Mouse (Mus musculus): ENCODE data around the gene Lsm2. TPM values are rescaled to one million over a fixed set of nuclear protein-coding genes. Genes with fewer than 3 reads are reported as not detected.
"Not testable (repeated sequence)": the region's sequence is repeated elsewhere in the genome, so short reads cannot be mapped to it uniquely, and the experiment has no call there.

Gene Lsm2
- polyA plus RNA-seq, 1 experiment from 2014 or later = 265 TPM

GRCm38 (mm10) chr17:34994751-34995150, 13.1 kb downstream of the Lsm2 start:
- TF ChIP-seq CTCF (IDR thresholded peaks at IDR 0.05; ENCODE audit: low read depth) = no peak
- Histone ChIP-seq H3K4me1 (ENCODE audit: insufficient read depth) (peaks cover 13% of the 10 kb centered on the region; the same call in 1 of the 2 replicates), H3K4me3 (ENCODE audit: low read depth, low read length) (no peak overlapping the region), H3K9me3 (ENCODE audit: low read depth, low read length) (no peaks in the 10 kb centered on the region), H3K9ac (no peak overlapping the region), H3K4me2 (no peak overlapping the region), H3K27ac (ENCODE audit: low read depth) (no peak overlapping the region), H3K36me3 (ENCODE audit: insufficient read depth) (peaks cover 43% of the 10 kb centered on the region), H3K27me3 (ENCODE audit: insufficient read depth, low read length) (no peaks in the 10 kb centered on the region)
- ATAC-seq (ENCODE audit: insufficient read depth) (no peak), DNase-seq (no peak)

GRCm38 (mm10) chr17:34995192-34995591, 13.5 kb downstream of the Lsm2 start:
- H3K4me2 ChIP-seq; H3K9me3 ChIP-seq (ENCODE audit: low read depth, low read length); ATAC-seq (ENCODE audit: insufficient read depth); H3K9ac ChIP-seq; H3K4me3 ChIP-seq (ENCODE audit: low read depth, low read length); H3K27ac ChIP-seq (ENCODE audit: low read depth); DNase-seq; H3K27me3 ChIP-seq (ENCODE audit: insufficient read depth, low read length): not testable (repeated sequence)
- Histone ChIP-seq H3K4me1 (ENCODE audit: insufficient read depth) (peaks cover 13% of the 10 kb centered on the region; the same call in 1 of the 2 replicates), H3K36me3 (ENCODE audit: insufficient read depth) (peaks cover 41% of the 10 kb centered on the region)
- 89% methylated on average over 4 of the region's 4 CpGs for WGBS

- H3K9ac ChIP-seq; H3K27me3 ChIP-seq (ENCODE audit: insufficient read depth, low read length); H3K4me2 ChIP-seq; H3K4me3 ChIP-seq (ENCODE audit: low read depth, low read length); H3K27ac ChIP-seq (ENCODE audit: low read depth); H3K9me3 ChIP-seq (ENCODE audit: low read depth, low read length); ATAC-seq (ENCODE audit: insufficient read depth); DNase-seq: not testable (repeated sequence)
- Histone ChIP-seq H3K4me1 (ENCODE audit: insufficient read depth) (peaks cover 13% of the 10 kb centered on the region; the same call in 1 of the 2 replicates), H3K36me3 (ENCODE audit: insufficient read depth) (peaks cover 34% of the 10 kb centered on the region)
- 94% methylated on average over 4 of the region's 4 CpGs for WGBS
These were observed 14.3 kb downstream of the Lsm2 start for GRCm38 (mm10) chr17:34995927-34996326.

GRCm38 (mm10) chr17:34996411-34997141, 14.9 kb downstream of the Lsm2 start:
- no peak overlapping the region for H3K27ac ChIP-seq (ENCODE audit: low read depth)
- no peak overlapping the region for H3K9ac ChIP-seq
- H3K9me3 ChIP-seq (ENCODE audit: low read depth, low read length) = no peaks in the 10 kb centered on the region
- 87% methylated on average over 12 of the region's 14 CpGs for WGBS
- H3K27me3 ChIP-seq (ENCODE audit: insufficient read depth, low read length) = no peaks in the 10 kb centered on the region
- H3K4me2 ChIP-seq = peak overlapping the region; percentile 96
- no peak for DNase-seq
- 0 out of 2 replicates have a peak overlapping the region, but pooled peaks have one; percentile 6 for H3K4me3 ChIP-seq (ENCODE audit: low read depth, low read length)
- ATAC-seq (ENCODE audit: insufficient read depth) = no peak
- peaks cover 13% of the 10 kb centered on the region; the same call in 1 of the 2 replicates for H3K4me1 ChIP-seq (ENCODE audit: insufficient read depth)
- H3K36me3 ChIP-seq (ENCODE audit: insufficient read depth) = peaks cover 29% of the 10 kb centered on the region
- no peak for TF ChIP-seq CTCF (IDR thresholded peaks at IDR 0.05; ENCODE audit: low read depth)

- H3K9ac ChIP-seq = no peak overlapping the region
- WGBS = 86% methylated on average over 5 of the region's 5 CpGs
These were observed 15.5 kb downstream of the Lsm2 start for GRCm38 (mm10) chr17:34997142-34997483.

GRCm38 (mm10) chr17:34998526-34999430, 17.1 kb downstream of the Lsm2 start:
- H3K4me3 ChIP-seq (ENCODE audit: low read depth, low read length) = peak overlapping the region; percentile 92
- no peak overlapping the region for H3K27ac ChIP-seq (ENCODE audit: low read depth)
- peaks cover 33% of the 10 kb centered on the region for H3K36me3 ChIP-seq (ENCODE audit: insufficient read depth)
- peaks cover 23% of the 10 kb centered on the region for H3K4me1 ChIP-seq (ENCODE audit: insufficient read depth)
- H3K27me3 ChIP-seq (ENCODE audit: insufficient read depth, low read length) = no peaks in the 10 kb centered on the region
- H3K4me2 ChIP-seq = peak overlapping the region; percentile 96
- H3K9me3 ChIP-seq (ENCODE audit: low read depth, low read length) = no peaks in the 10 kb centered on the region
- DNase-seq (no peak), ATAC-seq (ENCODE audit: insufficient read depth) (no peak)
- H3K9ac ChIP-seq = peak overlapping the region; percentile 80
- whole genome bisulfite sequencing = 91% methylated on average over 15 of the region's 15 CpGs
- TF ChIP-seq CTCF (IDR thresholded peaks at IDR 0.05; ENCODE audit: low read depth) = no peak

More at GRCm38 (mm10) chr17:34997142-34997483, 15.5 kb downstream of the Lsm2 start:
- no peak for TF ChIP-seq CTCF (IDR thresholded peaks at IDR 0.05; ENCODE audit: low read depth)
- Histone ChIP-seq H3K4me3 (ENCODE audit: low read depth, low read length) (0 out of 2 replicates have a peak overlapping the region, but pooled peaks have one; percentile 6), H3K27me3 (ENCODE audit: insufficient read depth, low read length) (no peaks in the 10 kb centered on the region), H3K4me2 (peak overlapping the region; percentile 96), H3K36me3 (ENCODE audit: insufficient read depth) (peaks cover 29% of the 10 kb centered on the region), H3K27ac (ENCODE audit: low read depth) (no peak overlapping the region), H3K4me1 (ENCODE audit: insufficient read depth) (peaks cover 13% of the 10 kb centered on the region; the same call in 1 of the 2 replicates), H3K9me3 (ENCODE audit: low read depth, low read length) (no peaks in the 10 kb centered on the region)
- ATAC-seq (ENCODE audit: insufficient read depth) = no peak
- no peak for DNase-seq

- H3K27ac ChIP-seq (ENCODE audit: low read depth) = peak overlapping the region; percentile 97
- ATAC-seq (ENCODE audit: insufficient read depth); H3K9me3 ChIP-seq (ENCODE audit: low read depth, low read length); H3K27me3 ChIP-seq (ENCODE audit: insufficient read depth, low read length): not testable (repeated sequence)
- peaks cover 23% of the 10 kb centered on the region for H3K4me1 ChIP-seq (ENCODE audit: insufficient read depth)
- WGBS = 11% methylated on average over 29 of the region's 32 CpGs
- peak overlapping the region; percentile 92 for H3K4me3 ChIP-seq (ENCODE audit: low read depth, low read length)
- peak overlapping the region; percentile 96 for H3K4me2 ChIP-seq
- peaks cover 45% of the 10 kb centered on the region for H3K36me3 ChIP-seq (ENCODE audit: insufficient read depth)
- DNase-seq = peak; percentile 60
- peak overlapping the region; percentile 96 for H3K9ac ChIP-seq
These were observed 18.4 kb downstream of the Lsm2 start for GRCm38 (mm10) chr17:34999871-35000716.

Data from lung, embryonic 14.5 days (tissue).